Mouse (Mus musculus) liver, adult 2 months (tissue): ENCODE measurements around the gene Masp2. TPM values are rescaled to one million over a fixed set of nuclear protein-coding genes. Genes with fewer than 3 reads are reported as not detected.

Source experiments
- DNase-seq: peaks from one replicate; pipeline ENCODE4 v3.0.0-alpha.2; 2011; ENCODE audit warnings: low read depth, low spot score; ENCODE audit errors: extremely low read depth
- H3K27ac ChIP-seq: fragments of 200-500 bp; replicated peaks from 2 replicates; pipeline ENCODE4 v1.5.1; 2012; ENCODE audit warnings: low read depth, mild to moderate bottlenecking, control low read depth, inconsistent platforms, low read length; ENCODE audit not compliant: insufficient read depth
- H3K27me3 ChIP-seq: fragments of 200-500 bp; 2 replicates; pipeline ENCODE4 v1.6.1; 2012; ENCODE audit warnings: mild to moderate bottlenecking, moderate library complexity, low read length, inconsistent platforms; ENCODE audit not compliant: control insufficient read depth, insufficient read depth
- H3K36me3 ChIP-seq: fragments of 200-500 bp; 2 replicates; pipeline ENCODE4 v1.6.1; 2012; ENCODE audit warnings: low read length, inconsistent platforms; ENCODE audit not compliant: control insufficient read depth, insufficient read depth
- H3K4me1 ChIP-seq: fragments of 200-500 bp; 2 replicates; pipeline ENCODE4 v1.6.1; 2011; ENCODE audit warnings: low read length; ENCODE audit not compliant: control insufficient read depth, insufficient read depth
- H3K4me3 ChIP-seq: fragments of 200-500 bp; 2 replicates; pipeline ENCODE4 v1.5.1; 2011; ENCODE audit warnings: low read depth, mild to moderate bottlenecking, control low read depth, low read length, moderate library complexity; ENCODE audit not compliant: insufficient read depth
- H3K79me2 ChIP-seq: fragments of 200-500 bp; 2 replicates; pipeline ENCODE4 v1.6.1; 2012; ENCODE audit warnings: inconsistent platforms, mild to moderate bottlenecking, low read length, moderate library complexity; ENCODE audit not compliant: control insufficient read depth, insufficient read depth
- H3K9ac ChIP-seq: fragments of 200-500 bp; 2 replicates; pipeline ENCODE4 v1.6.1; 2012; ENCODE audit warnings: low read depth, mild to moderate bottlenecking, control low read depth, inconsistent platforms, low read length
- CTCF ChIP-seq: fragments of 200-500 bp; IDR thresholded peaks from 2 replicates; pipeline ENCODE4 v1.5.1; 2011; ENCODE audit warnings: low read depth, low read length, control low read depth
- POLR2A ChIP-seq: fragments of 200-500 bp; IDR thresholded peaks from 2 replicates; pipeline ENCODE4 v1.6.1; 2011; ENCODE audit warnings: low read length, control low read depth; ENCODE audit not compliant: insufficient read depth; ENCODE audit errors: extremely low read depth
- whole genome bisulfite sequencing: fragments of 180-500 bp; shearing (Covaris S2); methylation state at CpG from one replicate; pipeline ENCODE4 v1.1.7; 2018; 5-methylcytosine and 5-hydroxymethylcytosine counted together
- polyA plus RNA-seq: library from polyadenylated mRNA; depleted of rRNA; stranded (reverse); fragments of >200 nt; gene quantifications from 2 replicates; pipeline ENCODE4 v1.2.3, GENCODE M21; 2012; rRNA removed
- total RNA-seq: library from RNA; depleted of rRNA; stranded (reverse); fragments of >200 nt; gene quantifications from 2 replicates; pipeline ENCODE4 v1.2.3, GENCODE M21; 2014; rRNA removed

The Masp2 gene
- total and polyA plus RNA-seq, 2 experiments, result 191 to 829 TPM

DNA sequence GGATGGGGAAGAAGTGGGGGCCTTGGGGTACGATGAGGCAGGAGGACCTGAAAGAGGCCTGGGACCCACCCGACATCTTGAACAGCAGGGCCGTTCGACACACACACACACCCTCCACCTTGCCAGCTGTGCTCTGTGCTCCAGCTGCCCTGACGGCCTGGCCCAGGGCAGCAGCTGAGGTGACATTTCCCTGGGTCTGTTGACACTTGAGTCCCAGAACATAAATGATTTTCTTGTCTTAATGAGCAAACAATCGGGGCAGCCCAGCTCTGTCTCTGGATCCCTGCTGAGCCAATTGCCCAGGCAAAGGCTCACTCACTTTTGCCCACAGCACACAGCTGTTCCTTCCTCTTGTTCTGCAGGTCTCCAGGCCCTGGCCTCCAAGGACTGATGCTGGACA is 61.7 kb downstream of the Masp2 start:
- WGBS, result 79% methylated on average over 6 of the region's 6 CpGs

More for the DNA sequence above, 61.7 kb downstream of the Masp2 start:
- H3K27ac ChIP-seq, result no peak overlapping the region
- no peak overlapping the region for H3K4me3 ChIP-seq
- no peak for DNase-seq
- H3K4me1 ChIP-seq, result no peaks in the 10 kb centered on the region
- no peak overlapping the region for H3K9ac ChIP-seq
- TF ChIP-seq POLR2A, result no peak
- no peak for TF ChIP-seq CTCF
- no peaks in the 10 kb centered on the region for H3K79me2 ChIP-seq
- H3K27me3 ChIP-seq, result no peaks in the 10 kb centered on the region
- no peaks in the 10 kb centered on the region for H3K36me3 ChIP-seq

Other genes with a start within 250 kb of the Masp2 start
- 4.9 and 5.5 TPM in 2 replicates for gene Ubiad1, start 157.8 kb upstream of the Masp2 start, total RNA-seq
- gene Ubiad1, start 157.8 kb upstream of the Masp2 start, polyA plus RNA-seq, result 8.5 and 21.0 TPM in 2 replicates
- 11.7 and 17.9 TPM in 2 replicates for gene Mtor, start 153.9 kb upstream of the Masp2 start, total RNA-seq
- gene Mtor, start 153.9 kb upstream of the Masp2 start, polyA plus RNA-seq, result 12.3 and 18.5 TPM in 2 replicates
- 0.37 and 0.40 TPM in 2 replicates for gene Angptl7, start 102.1 kb upstream of the Masp2 start, total RNA-seq
- 0.24 and 0.51 TPM in 2 replicates for gene Angptl7, start 102.1 kb upstream of the Masp2 start, polyA plus RNA-seq
- gene Exosc10, start 44.1 kb upstream of the Masp2 start, total RNA-seq, result 12.7 and 16.0 TPM in 2 replicates
- 9.1 and 9.8 TPM in 2 replicates for gene Exosc10, start 44.1 kb upstream of the Masp2 start, polyA plus RNA-seq
- 11.1 and 14.7 TPM in 2 replicates for gene Srm, start 11.1 kb upstream of the Masp2 start, total RNA-seq
- 33.1 and 39.5 TPM in 2 replicates for gene Srm, start 11.1 kb upstream of the Masp2 start, polyA plus RNA-seq
- 87.2 and 111 TPM in 2 replicates for gene Tardbp, start 24.5 kb downstream of the Masp2 start, total RNA-seq
- gene Tardbp, start 24.5 kb downstream of the Masp2 start, polyA plus RNA-seq, result 33.2 and 33.4 TPM in 2 replicates
- gene Gm572, start 40.8 kb downstream of the Masp2 start, total RNA-seq, result not detected in 2 replicates
- not detected in 2 replicates for gene Gm572, start 40.8 kb downstream of the Masp2 start, polyA plus RNA-seq
- gene Casz1, start 201.9 kb downstream of the Masp2 start, total RNA-seq, result 0.09 and 0.34 TPM in 2 replicates
- gene Casz1, start 201.9 kb downstream of the Masp2 start, polyA plus RNA-seq, result 0.24 TPM in 2 replicates